Mouse (Mus musculus): Measurements from ENCODE around the gene Stk38.
"Not testable (repeated sequence)": the region's sequence is repeated elsewhere in the genome, so short reads cannot be mapped to it uniquely, and the experiment has no call there.

Stk38 gene

DNA sequence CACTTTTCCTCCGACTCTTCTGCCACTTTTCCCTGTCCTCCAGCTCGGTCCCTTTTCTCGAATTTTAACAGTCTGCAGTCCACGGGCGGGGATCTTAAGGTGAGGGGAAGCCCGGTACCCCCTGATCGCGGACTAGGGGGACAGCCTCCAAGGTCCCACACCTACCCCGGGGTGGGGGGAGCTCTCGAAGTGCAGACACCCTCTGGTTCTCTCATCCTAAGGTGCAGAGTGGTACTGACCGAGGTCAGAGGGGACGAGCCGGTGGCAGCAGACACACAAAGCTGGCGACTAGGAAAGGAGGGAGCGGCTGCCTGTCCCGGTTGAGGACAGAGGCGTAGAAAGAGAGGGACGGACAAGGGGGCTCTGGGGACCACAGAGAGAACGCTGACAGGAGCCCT is 553 bp downstream of the Stk38 start:
- DNase-seq (ENCODE audit: low spot score): peak; percentile 39

- DNase-seq (ENCODE audit: low spot score): no peak
Measured at GRCm38 (mm10) chr17:29006812-29007211, 983 bp downstream of the Stk38 start.

DNA sequence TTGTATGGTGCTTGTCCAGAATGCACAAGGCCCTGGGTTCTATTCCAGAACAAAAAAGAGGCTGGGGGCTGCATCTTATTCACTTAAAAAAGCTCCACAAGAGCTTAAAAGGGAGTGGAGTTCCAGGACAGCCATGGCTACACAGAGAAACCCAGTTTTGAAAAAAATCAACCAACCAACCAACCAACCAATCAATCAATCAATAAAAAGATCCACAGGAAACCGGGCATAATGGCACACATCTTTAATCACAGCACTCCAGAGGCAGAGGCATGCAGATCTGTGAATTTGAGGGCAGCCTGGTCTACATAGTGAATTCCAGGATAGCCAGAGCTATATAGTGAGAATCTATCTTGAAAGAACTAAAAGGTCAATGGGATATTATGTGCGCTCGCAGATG is 2.8 kb downstream of the Stk38 start:
- DNase-seq (ENCODE audit: low spot score): no peak

DNA sequence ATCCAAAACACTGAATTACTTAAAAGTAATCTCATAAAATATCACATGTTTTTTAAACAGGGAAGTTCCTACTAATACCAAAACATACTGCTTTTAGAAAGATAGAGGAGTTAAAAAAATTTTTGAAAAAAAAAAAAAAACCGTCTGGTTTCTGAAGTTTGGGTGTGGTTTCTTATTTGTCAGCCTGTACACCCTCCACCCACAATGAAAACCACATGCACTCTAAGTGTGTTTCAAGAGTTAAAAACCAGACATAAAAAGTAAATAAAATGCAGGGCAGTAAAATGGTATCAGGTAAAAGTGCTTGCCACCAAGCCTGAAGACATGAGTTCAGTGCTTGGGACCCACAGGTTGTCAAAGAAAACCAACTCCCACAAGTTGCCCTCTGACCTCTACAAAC is 4.1 kb downstream of the Stk38 start:
- DNase-seq (ENCODE audit: low spot score): no peak

GRCm38 (mm10) chr17:29000465-29000864 is 7.3 kb downstream of the Stk38 start:
- no peak for DNase-seq (ENCODE audit: low spot score)

- DNase-seq (ENCODE audit: low spot score): no peak
Measured at GRCm38 (mm10) chr17:28994615-28995014, 13.2 kb downstream of the Stk38 start.

DNA sequence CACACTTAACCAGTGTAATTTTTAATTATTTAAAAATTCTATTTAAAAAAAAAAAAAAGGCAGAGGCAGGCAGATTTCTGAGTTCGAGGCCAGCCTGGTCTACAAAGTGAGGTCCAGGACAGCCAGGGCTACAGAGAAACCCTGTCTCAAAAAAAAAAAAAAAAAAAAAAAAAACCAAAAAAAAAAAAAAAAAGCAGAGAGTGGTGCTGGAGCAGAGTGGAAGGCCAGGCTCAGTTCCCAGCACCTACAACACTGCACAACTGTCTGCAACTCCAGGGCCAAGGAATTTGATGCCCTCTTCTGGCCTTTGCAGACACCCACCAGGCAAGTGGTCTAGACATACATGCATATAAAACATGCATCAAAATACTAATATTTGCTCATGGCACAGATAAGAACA is 14.8 kb downstream of the Stk38 start:
- not testable (repeated sequence) for DNase-seq (ENCODE audit: low spot score)

- DNase-seq (ENCODE audit: low spot score): no peak
Measured at GRCm38 (mm10) chr17:28992105-28992504, 15.7 kb downstream of the Stk38 start.

GRCm38 (mm10) chr17:28991286-28991685 is 16.5 kb downstream of the Stk38 start:
- DNase-seq (ENCODE audit: low spot score): no peak

GRCm38 (mm10) chr17:28990060-28990459 is 17.7 kb downstream of the Stk38 start:
- DNase-seq (ENCODE audit: low spot score): no peak

- DNase-seq (ENCODE audit: low spot score): no peak
Measured at GRCm38 (mm10) chr17:28988996-28989395, 18.8 kb downstream of the Stk38 start.

DNA sequence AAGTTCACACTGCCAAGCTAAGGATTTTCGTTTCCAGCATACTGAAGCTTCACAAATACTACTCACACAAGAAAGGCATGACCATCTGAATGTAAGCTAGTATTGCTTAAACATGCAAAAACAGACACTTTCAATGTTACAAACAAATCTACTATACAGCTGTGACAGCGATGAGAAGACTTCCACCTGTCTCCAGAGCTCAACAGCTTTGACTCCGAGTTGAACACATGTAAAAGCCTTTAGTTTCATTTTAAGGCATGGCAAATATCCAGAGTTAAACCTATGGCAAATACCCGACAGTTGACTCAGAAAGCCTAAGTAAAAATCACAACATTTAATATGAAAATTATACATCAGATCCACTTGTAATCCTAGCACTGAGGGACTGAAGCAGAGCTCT is 19.5 kb downstream of the Stk38 start:
- no peak for DNase-seq (ENCODE audit: low spot score)

GRCm38 (mm10) chr17:28987713-28988112 is 20.1 kb downstream of the Stk38 start:
- peak; percentile 77 for DNase-seq (ENCODE audit: low spot score)

- DNase-seq (ENCODE audit: low spot score): peak; percentile 63
Measured at GRCm38 (mm10) chr17:28986833-28987232, 21.0 kb downstream of the Stk38 start.

GRCm38 (mm10) chr17:28984724-28985420 is 22.9 kb downstream of the Stk38 start:
- DNase-seq (ENCODE audit: low spot score): no peak

GRCm38 (mm10) chr17:28982591-28982990 is 25.2 kb downstream of the Stk38 start:
- DNase-seq (ENCODE audit: low spot score): no peak

GRCm38 (mm10) chr17:28981081-28981480 is 26.7 kb downstream of the Stk38 start:
- DNase-seq (ENCODE audit: low spot score): no peak

DNA sequence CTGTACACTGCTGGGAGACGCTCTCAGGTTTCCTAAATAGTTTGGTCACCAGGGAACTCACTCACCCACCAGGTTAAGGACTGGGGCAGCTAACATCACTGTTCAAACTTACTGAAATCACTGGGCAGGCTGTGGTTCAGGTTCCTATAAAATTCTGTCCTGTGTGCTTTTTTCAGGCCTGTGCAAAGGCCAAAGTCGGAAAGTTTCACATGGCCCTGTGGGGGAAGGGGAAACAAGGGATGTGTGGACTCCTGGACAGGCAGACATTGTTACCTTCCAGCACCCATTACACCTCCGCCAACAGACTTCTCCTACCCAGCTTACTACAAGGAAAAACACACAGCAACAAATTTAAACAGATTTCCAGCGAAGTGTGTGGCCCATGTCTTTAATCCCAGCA is 28.7 kb downstream of the Stk38 start:
- no peak for DNase-seq (ENCODE audit: low spot score)

DNA sequence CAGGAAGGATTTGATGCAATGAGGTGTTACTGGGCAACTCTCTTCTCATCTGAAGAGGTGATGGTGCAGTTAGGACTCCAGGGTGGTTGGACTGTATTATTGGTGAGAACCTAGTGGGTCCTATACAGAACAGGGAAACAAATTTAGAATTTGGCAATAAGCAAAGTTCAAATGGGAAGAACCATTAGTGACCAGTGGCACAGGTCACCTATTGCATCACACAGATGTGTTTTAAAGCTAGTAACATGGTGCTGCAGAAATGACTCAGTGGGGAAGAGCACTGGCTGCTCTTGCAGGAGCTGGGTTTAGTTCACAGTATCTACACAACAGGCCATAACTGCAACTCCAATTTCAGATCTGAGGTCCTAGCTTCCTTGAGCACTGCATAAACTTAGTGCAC is 37.7 kb downstream of the Stk38 start:
- DNase-seq (ENCODE audit: low spot score): no peak

- DNase-seq (ENCODE audit: low spot score): no peak
Measured at GRCm38 (mm10) chr17:28967021-28967610, 40.7 kb downstream of the Stk38 start.

- no peak for DNase-seq (ENCODE audit: low spot score)
Measured at GRCm38 (mm10) chr17:28961596-28961995, 46.2 kb downstream of the Stk38 start.

DNA sequence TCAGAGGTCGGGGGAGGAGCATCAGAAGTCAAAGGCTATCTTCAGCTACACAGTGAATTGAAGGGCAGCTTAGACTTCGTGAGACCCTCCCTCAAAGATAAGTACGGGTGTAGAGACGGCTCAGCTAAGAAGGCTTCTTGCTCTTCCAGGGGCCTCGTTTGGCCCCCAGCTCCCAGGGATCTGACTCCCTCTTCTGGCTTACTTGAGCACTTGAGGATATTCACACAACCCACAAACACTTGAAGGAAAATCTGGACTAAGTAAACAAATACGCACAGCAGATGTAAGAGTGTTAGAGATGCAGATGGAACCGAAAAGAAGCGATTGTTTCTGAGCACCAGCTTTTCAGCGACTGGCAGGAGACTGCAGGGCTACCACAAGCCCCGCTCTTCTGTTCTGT is 47.2 kb downstream of the Stk38 start:
- no peak for DNase-seq (ENCODE audit: low spot score)

DNA sequence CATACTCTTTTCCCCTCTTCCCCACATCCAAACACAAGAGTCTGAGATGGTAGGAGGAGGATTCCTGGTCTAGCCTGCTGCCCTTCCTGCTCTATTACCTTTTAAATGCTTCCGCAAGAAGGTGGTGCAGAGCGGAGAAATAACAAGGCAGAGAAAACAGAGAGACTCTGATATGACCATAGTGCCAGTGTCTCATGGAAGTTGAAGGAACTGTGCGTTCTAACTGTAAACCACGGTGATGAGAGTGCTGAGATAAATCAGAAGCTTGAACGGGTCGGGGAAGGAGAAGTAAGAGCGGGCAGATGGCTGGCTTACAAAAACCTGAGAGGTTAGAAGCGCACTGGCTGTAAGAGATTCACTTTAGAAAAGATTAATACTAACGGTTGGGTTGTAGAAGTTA is 53.4 kb downstream of the Stk38 start:
- no peak for DNase-seq (ENCODE audit: low spot score)

- DNase-seq (ENCODE audit: low spot score): peak; percentile 43
Measured at GRCm38 (mm10) chr17:28953251-28953650, 54.5 kb downstream of the Stk38 start.
